Mouse (Mus musculus) adrenal gland, adult 2 months (tissue): ENCODE data around the gene Shtn1. TPM values are rescaled to one million over a fixed set of nuclear protein-coding genes. Genes with fewer than 3 reads are reported as not detected.

Experiments used
- DNase-seq: peaks from one replicate; pipeline ENCODE4 v3.0.0; 2021
- polyA plus RNA-seq: library from polyadenylated mRNA; depleted of rRNA; stranded (reverse); fragments of >200 nt; gene quantifications from 2 replicates; pipeline ENCODE4 v1.2.3, GENCODE M21; 2012; rRNA removed
- total RNA-seq, 2 experiments: library from RNA; stranded (reverse); gene quantifications; 2 replicates each; pipeline ENCODE4 v1.2.3; 2021

The Shtn1 gene
- total and polyA plus RNA-seq, 3 experiments: 2.5 to 20.5 (median 19.8) TPM

DNA sequence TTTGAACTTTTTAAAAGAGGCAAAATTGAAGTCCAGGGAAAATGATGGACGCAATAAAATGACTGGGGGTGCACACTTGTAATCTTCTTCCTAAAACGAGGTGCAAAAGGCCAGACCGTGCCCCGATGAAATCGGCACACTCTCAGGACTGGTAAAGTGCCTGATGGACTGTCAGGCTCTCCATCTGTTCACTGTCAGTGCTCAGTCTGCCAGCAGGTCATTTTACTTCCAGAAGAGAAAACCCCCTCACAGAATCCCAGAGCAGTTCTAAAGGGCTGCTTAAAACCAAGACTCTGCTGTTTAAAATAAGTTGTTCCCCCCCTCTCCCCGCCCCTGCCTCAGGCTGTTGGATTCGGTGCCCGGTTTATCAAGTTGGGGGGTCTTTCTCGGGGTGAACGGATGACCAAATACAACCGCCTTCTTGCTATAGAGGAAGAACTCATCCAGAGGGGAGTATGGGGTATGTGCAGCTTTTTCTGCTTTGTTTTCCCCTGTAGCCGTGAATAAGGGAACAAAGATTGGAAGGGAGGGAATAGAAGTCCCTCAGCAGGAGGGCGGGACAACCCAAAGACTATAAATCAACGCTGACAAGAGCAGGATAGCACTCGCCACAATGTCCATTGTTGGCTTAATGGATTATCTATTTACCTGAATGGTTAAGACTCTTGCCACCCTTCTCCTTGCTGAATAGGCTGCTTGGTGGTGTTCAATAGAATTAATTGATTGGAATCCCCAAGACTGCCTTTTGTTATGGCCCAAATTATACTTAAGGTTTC, 107.0 kb downstream of the Shtn1 start:
- no peak for DNase-seq

DNA sequence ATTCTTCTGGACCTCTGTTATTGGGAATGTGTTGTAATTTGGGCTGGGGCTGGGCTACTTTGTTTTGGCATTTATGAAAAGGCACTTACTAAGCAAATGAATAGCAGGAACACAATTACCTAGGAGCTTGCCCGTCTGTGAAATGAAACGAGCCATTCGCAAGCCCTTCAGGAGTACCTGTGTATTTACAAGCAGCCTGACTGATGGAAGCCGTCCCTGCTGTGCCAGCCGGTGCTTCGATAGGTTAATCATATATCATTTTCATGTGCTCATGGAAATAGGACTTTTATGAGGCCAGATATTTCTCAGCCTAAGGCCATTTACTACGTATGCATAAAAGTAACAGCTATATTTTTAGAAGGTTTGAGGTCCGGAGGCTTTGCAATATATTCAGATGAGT, 112.9 kb downstream of the Shtn1 start:
- DNase-seq: no peak

DNA sequence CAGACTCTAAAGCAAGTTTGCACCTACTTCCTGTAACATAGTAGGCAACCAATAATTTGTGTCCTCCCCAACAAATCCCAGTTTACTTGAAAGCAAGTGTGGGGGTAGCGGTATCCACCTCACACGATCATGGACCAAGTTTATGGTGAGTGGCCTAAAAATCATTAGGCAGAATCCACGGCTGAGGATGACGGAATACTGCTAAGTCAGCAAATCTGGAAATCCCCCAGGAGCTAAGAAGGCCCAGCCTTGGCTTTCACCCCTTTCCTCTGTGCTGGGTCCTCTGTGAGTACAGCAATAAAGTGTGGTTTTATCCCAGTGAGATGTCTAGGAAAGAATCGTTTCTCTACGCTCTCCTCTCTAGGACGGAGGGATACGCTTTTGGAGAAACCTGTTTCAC, 121.1 kb downstream of the Shtn1 start:
- DNase-seq: no peak

DNA sequence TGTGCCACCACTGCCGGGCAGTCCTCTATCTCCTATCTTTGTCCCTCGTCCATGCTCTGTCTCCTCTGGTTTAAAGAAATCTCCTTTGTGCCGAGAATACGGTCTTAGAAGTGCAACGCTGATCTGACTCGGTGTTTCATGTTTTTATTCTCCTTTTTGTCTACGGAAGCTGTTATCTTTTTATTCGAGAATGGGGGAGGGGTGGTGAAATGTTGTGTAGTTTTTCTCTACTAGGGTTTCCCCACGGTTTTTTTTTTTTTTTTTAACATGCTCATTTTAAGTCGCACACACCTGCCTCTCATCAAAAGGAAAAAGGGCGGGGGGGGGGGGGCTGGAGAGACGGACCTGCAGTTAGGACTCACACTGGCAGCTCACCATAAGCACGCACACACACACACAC, 123.7 kb downstream of the Shtn1 start:
- no peak for DNase-seq

DNA sequence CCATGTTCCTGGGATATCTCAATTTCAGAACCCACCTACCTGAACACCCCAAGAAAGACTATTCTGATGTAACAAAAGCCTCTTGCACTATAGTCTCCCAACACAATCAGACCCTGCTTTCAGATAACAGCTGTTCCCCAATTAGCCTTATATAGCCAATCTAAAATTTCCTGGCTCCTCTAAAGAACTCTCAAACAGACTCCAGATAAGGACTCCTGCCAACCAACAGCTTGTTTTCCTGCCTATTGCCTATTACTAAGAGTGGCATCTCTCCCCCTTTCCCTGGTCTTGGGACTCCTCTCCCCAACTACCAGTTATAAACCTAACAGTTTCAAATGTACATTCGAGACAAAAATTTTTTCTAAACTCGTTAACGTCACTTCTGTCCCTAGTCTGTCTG, 124.4 kb downstream of the Shtn1 start:
- DNase-seq: no peak

DNA sequence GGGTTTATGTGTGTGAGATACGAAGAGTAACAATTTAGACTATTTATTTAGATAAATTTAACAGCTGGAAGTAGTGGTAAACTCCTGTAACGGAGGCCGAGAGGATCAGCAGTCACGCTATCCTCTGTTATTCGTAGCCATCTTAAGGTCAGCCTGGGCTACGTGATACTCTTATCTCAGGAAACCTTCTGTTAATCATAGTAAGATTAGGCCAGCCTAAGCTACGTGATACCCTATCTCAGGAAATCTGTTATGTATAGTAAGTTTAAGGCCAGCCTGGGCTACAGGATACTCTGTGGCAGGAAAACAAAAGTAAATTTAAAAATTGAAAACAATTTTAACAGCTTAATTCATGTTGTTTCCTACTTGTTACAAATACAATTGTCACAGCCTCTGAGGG, 129.9 kb downstream of the Shtn1 start:
- no peak for DNase-seq

DNA sequence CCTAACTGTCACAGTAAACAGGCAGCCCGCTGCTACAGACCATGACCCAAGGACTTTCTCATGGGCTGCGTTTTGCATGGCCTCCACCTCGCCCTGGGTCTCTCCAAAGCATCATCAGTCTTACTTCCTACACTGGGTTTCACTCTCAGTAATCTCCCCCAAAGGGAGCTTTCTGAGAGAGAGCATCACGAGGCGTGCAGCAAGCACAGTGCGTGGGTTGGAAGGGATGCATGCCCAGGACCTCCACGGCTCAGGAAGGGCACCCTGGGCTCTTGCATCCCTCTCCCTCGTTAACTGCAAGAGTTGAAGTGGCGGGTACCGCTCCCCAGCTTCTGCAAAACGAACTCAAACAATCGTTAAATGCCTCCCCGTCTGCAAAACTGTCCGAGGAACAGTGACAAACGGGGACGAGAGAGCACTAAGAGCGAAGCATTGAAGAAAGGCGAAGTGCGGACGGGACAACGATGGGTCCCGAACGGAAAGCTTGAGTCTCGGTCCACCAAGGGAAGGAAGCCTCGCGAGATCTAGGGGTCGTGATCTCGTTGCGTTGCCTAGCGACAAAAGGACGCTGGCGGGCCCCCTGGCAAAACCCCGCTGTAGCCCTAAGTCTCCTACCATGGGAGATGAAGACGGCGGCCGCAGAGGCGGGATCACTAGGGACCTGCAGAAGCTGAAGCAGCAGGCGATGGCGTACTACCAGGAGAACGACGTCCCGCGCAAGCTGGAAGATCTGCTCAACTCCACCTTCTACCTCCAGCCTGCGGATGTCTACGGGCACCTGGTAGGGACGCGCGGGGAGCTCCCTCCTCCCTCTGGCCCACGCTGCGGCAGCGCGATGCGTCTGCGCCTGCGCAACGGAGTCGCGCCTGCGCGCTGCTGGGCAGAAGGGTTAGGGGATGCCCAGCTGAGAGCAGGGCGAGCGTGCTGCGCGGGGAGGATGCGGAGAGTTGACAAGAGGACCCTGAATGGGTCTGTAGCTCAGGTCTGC, 132.8 kb downstream of the Shtn1 start, which contains the start of the genes Eno4 and Hspa12a:
Gene Eno4 (plus strand): TSS at position 585 of the 988 bp plus-strand sequence.
Gene Hspa12a (minus strand): TSS at position 814 of the 988 bp plus-strand sequence.
- DNase-seq: peak; percentile 96

DNA sequence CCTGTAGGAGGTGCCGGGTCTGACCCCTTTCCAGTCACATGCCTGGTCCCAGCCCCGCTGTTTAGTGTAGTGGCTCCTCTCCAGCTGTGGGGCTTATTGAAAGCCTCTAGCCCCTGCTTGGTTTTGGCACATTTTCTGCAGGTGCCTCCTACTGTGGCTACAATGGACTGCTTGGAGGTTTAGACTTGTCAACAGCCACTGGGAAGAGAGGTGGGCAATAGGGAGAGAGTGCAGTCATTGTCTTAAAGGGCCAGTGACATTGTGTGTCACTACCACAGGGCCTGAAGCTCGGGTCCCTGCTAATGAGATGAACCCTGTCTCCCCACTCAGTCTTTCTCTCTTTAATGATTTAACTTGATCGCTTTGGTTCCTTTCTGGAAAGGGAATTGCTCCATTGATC, 142.8 kb downstream of the Shtn1 start:
- DNase-seq: no peak

DNA sequence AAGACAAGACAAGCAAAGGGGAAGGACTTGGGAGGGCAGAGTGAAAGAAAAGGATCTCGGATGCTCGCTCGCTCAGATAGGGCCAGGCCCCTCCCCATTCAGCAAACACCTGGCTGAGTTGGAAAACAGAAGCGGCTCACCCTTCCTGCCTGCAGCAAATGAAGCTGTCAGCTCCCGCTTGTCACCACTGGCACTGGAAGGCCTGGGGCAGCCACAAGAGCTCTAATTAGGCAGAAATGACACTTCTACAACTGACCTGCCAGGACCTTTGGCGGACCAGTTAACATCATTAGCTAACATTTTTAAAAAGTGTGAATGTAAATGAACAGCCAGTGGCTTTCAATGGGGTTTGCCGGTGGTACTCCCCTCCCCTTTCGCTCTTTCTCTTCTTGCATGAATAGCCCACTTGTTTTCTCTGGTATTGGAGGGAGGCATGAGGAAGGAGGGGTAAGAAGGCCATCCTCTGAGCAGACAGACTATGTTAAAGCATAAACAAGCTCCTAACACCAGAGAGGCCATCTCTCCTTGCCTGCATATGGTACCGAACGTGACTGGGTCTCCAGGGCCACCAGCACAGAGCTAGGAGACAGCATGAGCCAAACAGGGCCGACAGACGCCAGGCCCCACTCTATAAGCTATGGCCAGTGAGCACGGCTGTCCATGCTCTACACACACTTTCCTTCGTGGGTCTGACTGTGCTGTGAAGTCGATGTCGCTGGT, 144.7 kb downstream of the Shtn1 start:
- DNase-seq: no peak

Other genes starting within 250 kb of the Shtn1 start
- gene Eno4, start 132.7 kb downstream of the Shtn1 start, total RNA-seq: under 1 TPM; 0.26 to 0.55 TPM
- gene Eno4, start 132.7 kb downstream of the Shtn1 start, polyA plus RNA-seq: 0.08 and 0.11 TPM in 2 replicates
- 100 to 1,000 TPM; 108 to 114 TPM for gene Hspa12a, start 132.4 kb downstream of the Shtn1 start, total RNA-seq
- 32.3 and 38.6 TPM in 2 replicates for gene Hspa12a, start 132.4 kb downstream of the Shtn1 start, polyA plus RNA-seq
- not detected for gene Vax1, start 94.0 kb upstream of the Shtn1 start, total RNA-seq
- gene Vax1, start 94.0 kb upstream of the Shtn1 start, polyA plus RNA-seq: not detected in 2 replicates
- not detected for gene Kcnk18, start 143.1 kb upstream of the Shtn1 start, total RNA-seq
- gene Kcnk18, start 143.1 kb upstream of the Shtn1 start, polyA plus RNA-seq: not detected in 2 replicates
- 10 to 100 TPM; 10.4 to 25.8 TPM for gene Slc18a2, start 184.8 kb upstream of the Shtn1 start, total RNA-seq
- 4.3 and 8.7 TPM in 2 replicates for gene Slc18a2, start 184.8 kb upstream of the Shtn1 start, polyA plus RNA-seq
- gene Rps12-ps3, start 246.2 kb upstream of the Shtn1 start, total RNA-seq: 100 to 1,000 TPM; 445 to 681 TPM
- 1,063 and 1,394 TPM in 2 replicates for gene Rps12-ps3, start 246.2 kb upstream of the Shtn1 start, polyA plus RNA-seq